Comparison of ENCODE assay signal across 9 mouse cellular contexts in genomic region chr5:90785659-90786588, GRCm38 (mm10). TPM values are rescaled to one million over a fixed set of nuclear protein-coding genes. Genes with fewer than 3 reads are reported as not detected.
DNase-seq lines count a peak whose midpoint lies in the region; TF ChIP-seq lines count a peak whose summit lies in the region.
"Had no signal": no experiment of that assay in that cellular context is flagged by ENCODE, and none has a peak within 500 bp of the region (broad histone marks: within the 10 kb centered on the region; RNA-seq: fewer than 3 reads in every experiment).

Gene Cxcl3 (plus strand): TSS chr5:90786103.

- WGBS in heart, adult 2 months = 20% methylated on average over 26 of the region's 26 CpGs
- 16% methylated on average over 26 of the region's 26 CpGs for WGBS in limb, embryonic 10.5 days

- H3K9ac ChIP-seq in heart, adult 2 months (ENCODE audit: low read depth, low read length) = no peak within 1 kb of the TSS

- H3K27me3 ChIP-seq in heart, adult 2 months (ENCODE audit: control insufficient read depth, insufficient read depth, low read length) = no peaks in the 10 kb centered on the region
- no peaks in the 10 kb centered on the region for H3K27me3 ChIP-seq in limb, embryonic 10.5 days (ENCODE audit: low read depth, poor library complexity, severe bottlenecking)

- H3K36me3 ChIP-seq in heart, adult 2 months (ENCODE audit: control insufficient read depth, insufficient read depth, low read length) = no peaks in the 10 kb centered on the region
- no peaks in the 10 kb centered on the region for H3K36me3 ChIP-seq in limb, embryonic 10.5 days

- H3K4me3 ChIP-seq in heart, adult 2 months = no peak within 1 kb of the TSS
- peak within 1 kb of the TSS; percentile 52 for H3K4me3 ChIP-seq in limb, embryonic 10.5 days

- peak; percentile 49 for TF ChIP-seq CTCF in heart, adult 2 months (IDR thresholded peaks at IDR 0.05)

- intact Hi-C loops in heart, adult 2 months (cut with DNase I) = loop anchor here (5.0 kb wide), 2 partner anchors 116 to 124 kb away; partner anchors contain the start of gene Cxcl2

- no peak for TF ChIP-seq EP300 in heart, adult 2 months (IDR thresholded peaks at IDR 0.05; ENCODE audit: insufficient read depth, low read depth, low read length)

- peak in 1 of 2 experiments; percentile 20 for DNase-seq in heart, adult 2 months
- no peak for DNase-seq in heart, adult 8-10 months (ENCODE audit: low spot score)
- peak; percentile 57 to 59 for DNase-seq in cerebellum, postnatal 14 days
- peak; percentile 24 for DNase-seq in heart, postnatal 4 days
- peak; percentile 66 for DNase-seq in limb, embryonic 10.5 days (ENCODE audit: low spot score)
- DNase-seq in mesoderm, embryonic 11.5 days (ENCODE audit: low read depth, low spot score) = peak; percentile 43
- no peak for DNase-seq in spleen, postnatal 10 days (ENCODE audit: low spot score in 2 of 2)
- DNase-seq in frontal cortex, postnatal 25 days (ENCODE audit: low spot score in 2 of 2) = no peak

- H3K9me3 ChIP-seq in limb, embryonic 10.5 days (replicated peaks) = no peaks in the 10 kb centered on the region

- TF ChIP-seq POLR2A in heart, adult 2 months (IDR thresholded peaks at IDR 0.05; ENCODE audit: insufficient read depth, low read depth, low read length) = no peak

- H3K27ac ChIP-seq in heart, adult 2 months = no peak within 1 kb of the TSS
- H3K27ac ChIP-seq in limb, embryonic 10.5 days = no peak within 1 kb of the TSS

- no peaks in the 10 kb centered on the region; the same call in 1 of the 2 replicates for H3K4me1 ChIP-seq in heart, adult 2 months (ENCODE audit: control insufficient read depth, insufficient read depth, low read length)
- H3K4me1 ChIP-seq in limb, embryonic 10.5 days = peaks cover 28% of the 10 kb centered on the region

- H3K79me2 ChIP-seq in heart, adult 2 months (replicated peaks; ENCODE audit: control insufficient read depth, insufficient read depth, low read length) = no peaks in the 10 kb centered on the region

RNA-seq across cellular contexts. Expression of gene Cxcl3, which starts in this region (rescaled TPM):
- not detected for total RNA-seq in heart, adult 2 months (2021)
- polyA plus RNA-seq in heart, adult 2 months (2012; rRNA removed) = not detected in 2 replicates
- not detected for total RNA-seq in heart, adult 8-10 months (2022)
- not detected for total RNA-seq in heart, postnatal 4 days (2021)
- not detected in 2 replicates for polyA plus RNA-seq in limb, embryonic 10.5 days (2016; fragmentation: Nextera tagmentation; extraction: Ambion mirVana)
- total RNA-seq: adrenal gland, postnatal 36 days had no signal

Comparison
In these comparisons a context has a peak if more than half of its experiments do, and no peak if none do; other contexts are left out.
1. Peak in DNase-seq in heart, postnatal 4 days; RNA of the gene not detected or under 1 TPM.
2. Peak in DNase-seq and H3K4me3 ChIP-seq in limb, embryonic 10.5 days; RNA of the gene not detected or under 1 TPM.
3. DNase-seq: peak in cerebellum, postnatal 14 days (2 of 2) and mesoderm, embryonic 11.5 days (single experiment); none in heart, adult 8-10 months (single experiment), spleen, postnatal 10 days (0 of 2) and frontal cortex, postnatal 25 days (0 of 2).